ENCODE assay signal across 11 mouse cellular contexts in the genomic region with DNA sequence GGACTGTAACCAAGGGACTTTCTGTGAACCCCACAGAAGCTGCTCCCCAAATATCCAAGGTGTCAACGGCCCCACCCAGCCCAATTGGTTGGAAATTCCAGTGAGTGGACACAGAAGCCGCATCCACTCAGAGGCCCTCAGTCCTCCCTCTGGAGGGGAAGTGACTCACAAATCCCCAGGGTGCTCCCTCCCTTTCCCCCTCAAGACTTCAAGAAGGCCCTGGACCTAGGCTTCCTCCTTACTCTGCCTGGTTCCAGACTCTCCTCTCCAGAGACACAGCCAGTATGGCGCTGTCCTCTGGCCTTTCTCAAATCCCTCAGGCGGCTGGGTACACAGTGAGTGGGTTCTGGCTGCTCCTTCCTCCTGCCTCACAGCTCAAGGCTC.
DNase-seq lines count a peak whose midpoint lies in the region; ATAC-seq and TF ChIP-seq lines count a peak whose summit lies in the region.
"Had no signal": no experiment of that assay in that cellular context is flagged by ENCODE, and none has a peak within 500 bp of the region (broad histone marks: within the 10 kb centered on the region; RNA-seq: fewer than 3 reads in every experiment).

No protein-coding gene starts in this region.

- intact Hi-C loops in heart, adult 2 months (cut with DNase I), result no loop called here

- peaks cover 0 to 24% of the 10 kb centered on the region in 2 experiments; a peak in 2 of 4 replicates for H3K4me1 ChIP-seq in MEL (ENCODE audit: control insufficient read depth in 1 of 2, insufficient read depth in 2 of 2, low read length in 2 of 2)
- H3K4me1 ChIP-seq in heart, adult 2 months (ENCODE audit: control insufficient read depth, insufficient read depth, low read length), result peaks cover 32% of the 10 kb centered on the region
- H3K4me1 ChIP-seq in limb, embryonic 10.5 days, result peaks cover 82% of the 10 kb centered on the region

- H3K27me3 ChIP-seq in MEL (ENCODE audit: control insufficient read depth in 1 of 2, insufficient read depth in 2 of 2, low read length in 2 of 2), result peaks cover 0 to 2% of the 10 kb centered on the region in 2 experiments; a peak in 1 of 4 replicates
- no peaks in the 10 kb centered on the region for H3K27me3 ChIP-seq in heart, adult 2 months (ENCODE audit: control insufficient read depth, insufficient read depth, low read length)
- H3K27me3 ChIP-seq in limb, embryonic 10.5 days (ENCODE audit: low read depth, poor library complexity, severe bottlenecking), result no peaks in the 10 kb centered on the region
- H3K27me3 ChIP-seq: limb, embryonic 13.5 days had no signal

- peaks cover 0 to 2% of the 10 kb centered on the region in 2 experiments; a peak in 1 of 4 replicates for H3K36me3 ChIP-seq in MEL (ENCODE audit: control insufficient read depth in 1 of 2, insufficient read depth in 2 of 2, low read length in 2 of 2)
- no peaks in the 10 kb centered on the region for H3K36me3 ChIP-seq in heart, adult 2 months (ENCODE audit: control insufficient read depth, insufficient read depth, low read length)
- H3K36me3 ChIP-seq in limb, embryonic 10.5 days, result peaks cover 4% of the 10 kb centered on the region
- H3K36me3 ChIP-seq: limb, embryonic 13.5 days had no signal

- no peak for TF ChIP-seq RAD21 in MEL (IDR thresholded peaks at IDR 0.05; ENCODE audit: low read depth, low read length)

- no peak overlapping the region for H3K9ac ChIP-seq in MEL (ENCODE audit: control insufficient read depth, low read depth, low read length, poor library complexity, severe bottlenecking)
- no peak overlapping the region for H3K9ac ChIP-seq in heart, adult 2 months (ENCODE audit: low read depth, low read length)
- H3K9ac ChIP-seq: limb, embryonic 13.5 days had no signal

- no peaks in the 10 kb centered on the region for H3K9me3 ChIP-seq in MEL (replicated peaks; ENCODE audit: insufficient read depth, low read length)
- H3K9me3 ChIP-seq in limb, embryonic 10.5 days (replicated peaks), result no peaks in the 10 kb centered on the region
- H3K9me3 ChIP-seq: limb, embryonic 13.5 days had no signal

- no peak for TF ChIP-seq EP300 in MEL (IDR thresholded peaks at IDR 0.05; ENCODE audit: low read depth in 1 of 2, low read length in 2 of 2)
- TF ChIP-seq EP300 in heart, adult 2 months (IDR thresholded peaks at IDR 0.05; ENCODE audit: insufficient read depth, low read depth, low read length), result 0 out of 2 replicates have a peak, but pooled peaks have one; percentile 23

- no peaks in the 10 kb centered on the region; the same call in 1 of the 2 replicates for H3K79me2 ChIP-seq in MEL (ENCODE audit: control insufficient read depth, insufficient read depth, low read length, poor library complexity)
- H3K79me2 ChIP-seq in heart, adult 2 months (replicated peaks; ENCODE audit: control insufficient read depth, insufficient read depth, low read length), result no peaks in the 10 kb centered on the region

- H3K4me3 ChIP-seq in layer of hippocampus, adult 2 months, result no peak overlapping the region
- H3K4me3 ChIP-seq in MEL (ENCODE audit: control insufficient read depth in 1 of 2, insufficient read depth in 1 of 2, low read depth in 2 of 2, low read length in 2 of 2), result no peak overlapping the region
- H3K4me3 ChIP-seq in heart, adult 2 months, result no peak overlapping the region
- H3K4me3 ChIP-seq in limb, embryonic 10.5 days, result no peak overlapping the region
- H3K4me3 ChIP-seq: limb, embryonic 13.5 days had no signal

- no peak for TF ChIP-seq POLR2A in MEL (IDR thresholded peaks at IDR 0.05; ENCODE audit: control insufficient read depth in 1 of 2, insufficient read depth in 1 of 2, low read depth in 1 of 2, low read length in 2 of 2, poor library complexity in 1 of 2)
- no peak for TF ChIP-seq POLR2A in heart, adult 2 months (IDR thresholded peaks at IDR 0.05; ENCODE audit: insufficient read depth, low read depth, low read length)

- no peak for DNase-seq in layer of hippocampus, adult 2 months (ENCODE audit: low spot score in 2 of 2)
- DNase-seq in layer of hippocampus, adult 8-10 months (ENCODE audit: low spot score in 2 of 2), result no peak
- peak; percentile 27 for DNase-seq in MEL (ENCODE audit: low read depth, low spot score)
- peak; percentile 62 to 65 for DNase-seq in heart, adult 2 months
- no peak for DNase-seq in limb, embryonic 10.5 days (ENCODE audit: low spot score)
- no peak for DNase-seq in embryo, embryonic 9.5 days (ENCODE audit: extremely low spot score)
- DNase-seq in thymus, postnatal 14 days, result no peak
- DNase-seq: adrenal gland, adult 2 months; embryo, embryonic 11 days had no signal

- 39% methylated on average over 4 of the region's 4 CpGs for WGBS in heart, adult 2 months
- 86% methylated on average over 4 of the region's 4 CpGs for WGBS in limb, embryonic 10.5 days

- H3K27ac ChIP-seq in layer of hippocampus, adult 2 months, result peak overlapping the region; percentile 75
- H3K27ac ChIP-seq in MEL (ENCODE audit: control insufficient read depth, low read depth, low read length), result no peak overlapping the region
- H3K27ac ChIP-seq in heart, adult 2 months, result peak overlapping the region; percentile 83
- H3K27ac ChIP-seq in limb, embryonic 10.5 days, result peak overlapping the region; percentile 74
- H3K27ac ChIP-seq: limb, embryonic 13.5 days had no signal

- no peak for TF ChIP-seq CTCF in layer of hippocampus, adult 2 months (conservative IDR thresholded peaks at IDR 0.05)
- TF ChIP-seq CTCF in MEL (IDR thresholded peaks at IDR 0.05 in 2 of 3, conservative IDR thresholded peaks at IDR 0.05 in 1 of 3; ENCODE audit: control insufficient read depth in 1 of 3, insufficient read depth in 1 of 3, low read depth in 2 of 3, low read length in 3 of 3, poor library complexity in 1 of 3, severe bottlenecking in 1 of 3), result no peak
- TF ChIP-seq CTCF in heart, adult 2 months (IDR thresholded peaks at IDR 0.05), result no peak

- no peak for ATAC-seq in frontal cortex, adult (ENCODE audit: low TSS enrichment)

TF ChIP-seq in MEL, 35 proteins besides CTCF, POLR2A, EP300 and RAD21:
- TF ChIP-seq USF2 (IDR thresholded peaks at IDR 0.05; ENCODE audit: borderline replicate concordance in 1 of 2, insufficient read depth in 1 of 2, low read depth in 1 of 2, low read length in 2 of 2) (no peak), ZC3H11A (IDR thresholded peaks at IDR 0.05; ENCODE audit: low read depth, low read length) (no peak), ZMIZ1 (IDR thresholded peaks at IDR 0.05; ENCODE audit: low read depth, low read length) (no peak), POLR2AphosphoS2 (IDR thresholded peaks at IDR 0.05; ENCODE audit: low read length) (no peak), MEF2A (IDR thresholded peaks at IDR 0.05; ENCODE audit: extremely low read depth, insufficient replicate concordance, low read depth, low read length, poor library complexity, severe bottlenecking) (no peak)

Comparison
In these comparisons a context has a peak if more than half of its experiments do, and no peak if none do; other contexts are left out.
1. DNase-seq: peak in MEL (single experiment) and heart, adult 2 months (2 of 2); none in layer of hippocampus, adult 2 months (0 of 2), layer of hippocampus, adult 8-10 months (0 of 2), limb, embryonic 10.5 days (single experiment), embryo, embryonic 9.5 days (single experiment) and thymus, postnatal 14 days (single experiment).